In genomic region chr9:60267273-60267626, GRCm38 (mm10) we compare ENCODE assay signal across 16 mouse cellular contexts.
A peak's percentile ranks its signal among the peaks of the same experiment; 100 is the strongest.
DNase-seq lines count a peak whose midpoint lies in the region; ATAC-seq and TF ChIP-seq lines count a peak whose summit lies in the region.
"Had no signal": no experiment of that assay in that cellular context is flagged by ENCODE, and none has a peak within 500 bp of the region (broad histone marks: within the 10 kb centered on the region; RNA-seq: fewer than 3 reads in every experiment).

No protein-coding gene starts in this region.

- H3K4me3 ChIP-seq in forebrain, embryonic 11.5 days (ENCODE audit: low read depth, low read length) = no peak overlapping the region
- no peak overlapping the region for H3K4me3 ChIP-seq in forebrain, embryonic 15.5 days
- H3K4me3 ChIP-seq in hindbrain, embryonic 16.5 days (ENCODE audit: low read length) = no peak overlapping the region
- no peak overlapping the region for H3K4me3 ChIP-seq in midbrain, postnatal 0 days (ENCODE audit: low read depth, low read length)
- H3K4me3 ChIP-seq: gastrocnemius, adult 2 months had no signal

- H3K9me3 ChIP-seq in forebrain, embryonic 11.5 days (ENCODE audit: control insufficient read depth, low read length) = no peaks in the 10 kb centered on the region
- no peaks in the 10 kb centered on the region for H3K9me3 ChIP-seq in forebrain, embryonic 15.5 days
- H3K9me3 ChIP-seq in hindbrain, embryonic 16.5 days (ENCODE audit: control insufficient read depth, low read length) = no peaks in the 10 kb centered on the region
- H3K9me3 ChIP-seq in midbrain, postnatal 0 days (ENCODE audit: low read length) = no peaks in the 10 kb centered on the region
- H3K9me3 ChIP-seq: G1E had no signal

- TF ChIP-seq CTCF in midbrain, postnatal 0 days (IDR thresholded peaks at IDR 0.05) = no peak

- H3K4me1 ChIP-seq in forebrain, embryonic 11.5 days (replicated peaks; ENCODE audit: control insufficient read depth, insufficient read depth, low read length) = peaks cover 17% of the 10 kb centered on the region
- peaks cover 35% of the 10 kb centered on the region for H3K4me1 ChIP-seq in forebrain, embryonic 15.5 days
- H3K4me1 ChIP-seq in hindbrain, embryonic 16.5 days (ENCODE audit: control insufficient read depth, insufficient read depth, low read depth, low read length) = peaks cover 9% of the 10 kb centered on the region
- peaks cover 9% of the 10 kb centered on the region; the same call in 1 of the 2 replicates for H3K4me1 ChIP-seq in midbrain, postnatal 0 days (ENCODE audit: insufficient read depth, low read length)

- no peak for DNase-seq in forebrain, embryonic 11.5 days (ENCODE audit: low spot score)
- no peak for DNase-seq in midbrain, postnatal 0 days (ENCODE audit: low spot score)
- DNase-seq in adrenal gland, adult 18-20 months (ENCODE audit: low spot score in 2 of 2) = no peak
- no peak for DNase-seq in embryo, embryonic 10.5 days (ENCODE audit: low spot score)
- DNase-seq in kidney, postnatal 14 days = no peak
- DNase-seq: adrenal gland, postnatal 10 days; cerebellum, adult 9-11 months; gastrocnemius, adult 2 months; heart, postnatal 10 days; kidney, postnatal 25 days; liver; lung, adult 2 months; thymus, adult 18-20 months had no signal

- no peaks in the 10 kb centered on the region for H3K36me3 ChIP-seq in forebrain, embryonic 11.5 days (ENCODE audit: control insufficient read depth, insufficient read depth, low read length)
- H3K36me3 ChIP-seq in forebrain, embryonic 15.5 days = no peaks in the 10 kb centered on the region
- H3K36me3 ChIP-seq in hindbrain, embryonic 16.5 days (ENCODE audit: control insufficient read depth, insufficient read depth, low read length) = no peaks in the 10 kb centered on the region
- H3K36me3 ChIP-seq in midbrain, postnatal 0 days (ENCODE audit: insufficient read depth, low read length) = no peaks in the 10 kb centered on the region
- H3K36me3 ChIP-seq: G1E had no signal

- H3K9ac ChIP-seq in forebrain, embryonic 11.5 days (ENCODE audit: low read length) = peak overlapping the region; percentile 3; the same call in 1 of the 2 replicates
- no peak overlapping the region for H3K9ac ChIP-seq in forebrain, embryonic 15.5 days (replicated peaks)
- H3K9ac ChIP-seq in hindbrain, embryonic 16.5 days (ENCODE audit: low read depth, low read length) = no peak overlapping the region
- no peak overlapping the region for H3K9ac ChIP-seq in midbrain, postnatal 0 days (replicated peaks; ENCODE audit: low read length, poor library complexity, severe bottlenecking)

- peak overlapping the region; percentile 78 for H3K27ac ChIP-seq in forebrain, embryonic 11.5 days (ENCODE audit: low read depth, low read length)
- H3K27ac ChIP-seq in forebrain, embryonic 15.5 days (replicated peaks) = peak overlapping the region; percentile 82
- peak overlapping the region; percentile 69 for H3K27ac ChIP-seq in hindbrain, embryonic 16.5 days (ENCODE audit: low read depth, low read length)
- H3K27ac ChIP-seq in midbrain, postnatal 0 days (ENCODE audit: low read depth, low read length) = 0 out of 2 replicates have a peak overlapping the region, but pooled peaks have one; percentile 20
- H3K27ac ChIP-seq: gastrocnemius, adult 2 months had no signal

- WGBS in forebrain, embryonic 11.5 days = 35% methylated on average over 5 of the region's 5 CpGs
- WGBS in forebrain, embryonic 15.5 days = 12% methylated on average over 5 of the region's 5 CpGs
- WGBS in hindbrain, embryonic 16.5 days = 30% methylated on average over 5 of the region's 5 CpGs
- WGBS in midbrain, postnatal 0 days = 22% methylated on average over 5 of the region's 5 CpGs

- H3K27me3 ChIP-seq in forebrain, embryonic 11.5 days (ENCODE audit: control insufficient read depth, insufficient read depth, low read length) = no peaks in the 10 kb centered on the region; the same call in 1 of the 2 replicates
- no peaks in the 10 kb centered on the region for H3K27me3 ChIP-seq in forebrain, embryonic 15.5 days
- H3K27me3 ChIP-seq in hindbrain, embryonic 16.5 days (replicated peaks; ENCODE audit: control insufficient read depth, insufficient read depth, low read length) = no peaks in the 10 kb centered on the region
- H3K27me3 ChIP-seq in midbrain, postnatal 0 days (ENCODE audit: insufficient read depth, low read length) = no peaks in the 10 kb centered on the region

- peak overlapping the region; percentile 15; the same call in 1 of the 2 replicates for H3K4me2 ChIP-seq in forebrain, embryonic 11.5 days (ENCODE audit: low read depth, low read length, severe bottlenecking)
- no peak overlapping the region for H3K4me2 ChIP-seq in forebrain, embryonic 15.5 days (replicated peaks)
- H3K4me2 ChIP-seq in hindbrain, embryonic 16.5 days (ENCODE audit: low read length) = no peak overlapping the region
- H3K4me2 ChIP-seq in midbrain, postnatal 0 days (ENCODE audit: low read depth, low read length, poor library complexity, severe bottlenecking) = no peak overlapping the region

- ATAC-seq in forebrain, embryonic 11.5 days (replicated peaks; ENCODE audit: low FRiP score) = peak; percentile 53; the same call in 1 of the 2 replicates
- ATAC-seq in forebrain, embryonic 15.5 days (replicated peaks) = peak; percentile 16; the same call in 1 of the 2 replicates
- ATAC-seq in hindbrain, embryonic 16.5 days = no peak; the same call in none of the 2 replicates
- no peak for ATAC-seq in midbrain, postnatal 0 days (ENCODE audit: low FRiP score)

Comparison
In these comparisons a context has a peak if more than half of its experiments do, and no peak if none do; other contexts are left out.
1. ATAC-seq: peak in forebrain, embryonic 11.5 days (single experiment) and forebrain, embryonic 15.5 days (single experiment); none in hindbrain, embryonic 16.5 days (single experiment) and midbrain, postnatal 0 days (single experiment).
2. H3K27ac ChIP-seq: peak in every context shown above with its lines; median percentile 82 in forebrain, embryonic 15.5 days; 78 in forebrain, embryonic 11.5 days; 69 in hindbrain, embryonic 16.5 days; 20 in midbrain, postnatal 0 days.